Mouse (Mus musculus): Measurements from ENCODE around the gene Scgb1b15. TPM values are rescaled to one million over a fixed set of nuclear protein-coding genes. Genes with fewer than 3 reads are reported as not detected.
"Not testable (repeated sequence)": the region's sequence is repeated elsewhere in the genome, so short reads cannot be mapped to it uniquely, and the experiment has no call there.

Scgb1b15 gene
- polyA plus RNA-seq (2016; fragmentation: Nextera tagmentation; extraction: Ambion mirVana): not detected in 2 replicates

- not testable (repeated sequence) for H3K9me3 ChIP-seq (replicated peaks); H3K4me3 ChIP-seq; H3K9ac ChIP-seq; H3K4me1 ChIP-seq (replicated peaks); H3K27me3 ChIP-seq (replicated peaks); H3K27ac ChIP-seq (ENCODE audit: poor library complexity, severe bottlenecking); H3K4me2 ChIP-seq; ATAC-seq (ENCODE audit: insufficient number of reproducible peaks, low FRiP score); H3K36me3 ChIP-seq
Observed at GRCm38 (mm10) chr7:32836254-32836653, at the start of gene Scgb1b15. TSS of gene Scgb1b15 (plus strand) at chr7:32836554.

DNA sequence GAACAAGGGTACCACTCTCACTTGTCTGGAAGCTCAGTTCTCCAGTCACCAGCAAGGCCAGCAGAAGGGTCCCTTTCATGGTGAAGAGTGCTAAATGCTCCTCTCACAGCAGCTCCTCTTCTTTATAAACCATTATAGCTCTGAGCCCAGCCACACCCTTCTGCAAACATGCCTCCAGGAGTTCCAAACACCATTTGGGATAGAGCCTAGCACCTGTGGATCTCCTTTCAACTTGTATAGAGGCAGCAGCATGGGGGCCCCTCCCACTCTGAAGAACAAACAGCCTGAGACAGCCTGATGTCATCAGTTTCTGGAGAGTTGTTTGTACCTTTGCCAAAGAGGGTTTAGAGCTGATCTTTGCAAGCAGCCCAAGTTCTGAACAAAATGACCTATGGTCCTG lies 6.8 kb upstream of the Scgb1b15 start, which contains the start of gene Scgb2b15:
TSS of gene Scgb2b15 (minus strand) at position 101 of the 400 bp plus-strand sequence.
- H3K4me1 ChIP-seq (replicated peaks); H3K4me2 ChIP-seq; ATAC-seq (ENCODE audit: insufficient number of reproducible peaks, low FRiP score); H3K9ac ChIP-seq; H3K27ac ChIP-seq (ENCODE audit: poor library complexity, severe bottlenecking); H3K4me3 ChIP-seq; H3K27me3 ChIP-seq (replicated peaks); H3K36me3 ChIP-seq; H3K9me3 ChIP-seq (replicated peaks): not testable (repeated sequence)

Other genes starting within 250 kb of the Scgb1b15 start
- gene Scgb2b15, start 6.9 kb upstream of the Scgb1b15 start, polyA plus RNA-seq (2016; fragmentation: Nextera tagmentation; extraction: Ambion mirVana): not detected in 2 replicates
- not detected in 2 replicates for gene Scgb2b17, start 220.0 kb downstream of the Scgb1b15 start, polyA plus RNA-seq (2016; fragmentation: Nextera tagmentation; extraction: Ambion mirVana)
- gene Scgb1b17, start 226.9 kb downstream of the Scgb1b15 start, polyA plus RNA-seq (2016; fragmentation: Nextera tagmentation; extraction: Ambion mirVana): not detected in 2 replicates

Measured in heart, embryonic 12.5 days (tissue).